Mouse (Mus musculus) embryonic facial prominence, embryonic 12.5 days (tissue): ENCODE measurements around the gene Saa3. TPM values are rescaled to one million over a fixed set of nuclear protein-coding genes. Genes with fewer than 3 reads are reported as not detected.
"Not testable (repeated sequence)": the region's sequence is repeated elsewhere in the genome, so short reads cannot be mapped to it uniquely, and the experiment has no call there.

Experiments used
- ATAC-seq: fragments of 200-750 bp; cut with Nextera tagmentation; 2 replicates; pipeline ENCODE4 v1.8.0; 2017; ENCODE audit not compliant: insufficient number of reproducible peaks, insufficient read depth, low FRiP score, low TSS enrichment
- H3K27ac ChIP-seq: fragments of 300-500 bp; sonication (generic); 2 replicates; pipeline ENCODE4 v1.5.1; 2016; ENCODE audit warnings: mild to moderate bottlenecking
- H3K27me3 ChIP-seq: fragments of 300-500 bp; sonication (generic); 2 replicates; pipeline ENCODE4 v1.6.1; 2016; ENCODE audit warnings: mild to moderate bottlenecking, moderate library complexity
- H3K36me3 ChIP-seq: fragments of 300-500 bp; sonication (generic); 2 replicates; pipeline ENCODE4 v1.6.1; 2016; ENCODE audit warnings: mild to moderate bottlenecking
- H3K4me1 ChIP-seq: fragments of 300-500 bp; sonication (generic); 2 replicates; pipeline ENCODE4 v1.6.1; 2016
- H3K4me2 ChIP-seq: fragments of 300-500 bp; sonication (generic); replicated peaks from 2 replicates; pipeline ENCODE4 v1.6.1; 2016; ENCODE audit warnings: mild to moderate bottlenecking, moderate library complexity
- H3K4me3 ChIP-seq: fragments of 300-500 bp; sonication (generic); 2 replicates; pipeline ENCODE4 v1.5.1; 2016; ENCODE audit warnings: mild to moderate bottlenecking
- H3K9ac ChIP-seq: fragments of 300-500 bp; sonication (generic); 2 replicates; pipeline ENCODE4 v1.6.1; 2016; ENCODE audit warnings: mild to moderate bottlenecking, moderate library complexity
- H3K9me3 ChIP-seq: fragments of 300-500 bp; sonication (generic); 2 replicates; pipeline ENCODE4 v1.6.1; 2016; ENCODE audit warnings: mild to moderate bottlenecking, moderate library complexity
- WGBS: fragments of 180-500 bp; shearing (Covaris S2); methylation state at CpG from one replicate; pipeline ENCODE4 v1.1.7; 2016; 5-methylcytosine and 5-hydroxymethylcytosine counted together
- polyA plus RNA-seq: library from polyadenylated mRNA; unstranded; fragments of >200 nt; fragmentation: Nextera tagmentation; extraction: Ambion mirVana; gene quantifications from 2 replicates; pipeline ENCODE4 v1.2.1, GENCODE M21; 2016

Saa3 gene
- polyA plus RNA-seq, 1 experiment from 2014 or later: 0.17 TPM

- Histone ChIP-seq H3K4me1 (no peaks in the 10 kb centered on the region), H3K4me3 (no peak overlapping the region), H3K9me3 (no peaks in the 10 kb centered on the region), H3K36me3 (peaks cover 98% of the 10 kb centered on the region), H3K27ac (no peak overlapping the region), H3K9ac (no peak overlapping the region), H3K27me3 (no peaks in the 10 kb centered on the region), H3K4me2 (no peak overlapping the region)
- no peak for ATAC-seq
- 91% methylated on average over 6 of the region's 6 CpGs for WGBS
These were observed 14.9 kb downstream of the Saa3 start for GRCm38 (mm10) chr7:46700521-46701025.

- 75% methylated on average over 1 of the region's 1 CpGs for WGBS
- Histone ChIP-seq H3K36me3 (peaks cover 76% of the 10 kb centered on the region), H3K27me3 (no peaks in the 10 kb centered on the region), H3K27ac (no peak overlapping the region), H3K4me3 (no peak overlapping the region), H3K9ac (no peak overlapping the region), H3K9me3 (no peaks in the 10 kb centered on the region), H3K4me1 (no peaks in the 10 kb centered on the region), H3K4me2 (no peak overlapping the region)
- no peak for ATAC-seq
These were observed 18.7 kb downstream of the Saa3 start for GRCm38 (mm10) chr7:46696754-46697153.

- H3K36me3 ChIP-seq: peaks cover 31% of the 10 kb centered on the region
- H3K27me3 ChIP-seq: no peaks in the 10 kb centered on the region
- H3K9me3 ChIP-seq: no peaks in the 10 kb centered on the region
- H3K4me1 ChIP-seq: no peaks in the 10 kb centered on the region
- H3K9ac ChIP-seq: no peak overlapping the region
- H3K4me2 ChIP-seq: no peak overlapping the region
- H3K4me3 ChIP-seq: no peak overlapping the region
- H3K27ac ChIP-seq: no peak overlapping the region
- WGBS: 85% methylated on average over 5 of the region's 5 CpGs
- ATAC-seq: no peak
These were observed 28.7 kb downstream of the Saa3 start for GRCm38 (mm10) chr7:46686827-46687226.

GRCm38 (mm10) chr7:46680732-46681131, 34.8 kb downstream of the Saa3 start:
- Histone ChIP-seq H3K36me3 (no peaks in the 10 kb centered on the region), H3K9ac (no peak overlapping the region), H3K4me3 (no peak overlapping the region), H3K4me1 (peaks cover 4% of the 10 kb centered on the region; the same call in 1 of the 2 replicates), H3K27ac (no peak overlapping the region), H3K27me3 (no peaks in the 10 kb centered on the region), H3K4me2 (no peak overlapping the region), H3K9me3 (no peaks in the 10 kb centered on the region)
- ATAC-seq: no peak

- H3K9me3 ChIP-seq, H3K9ac ChIP-seq, H3K36me3 ChIP-seq, H3K27me3 ChIP-seq, H3K4me2 ChIP-seq, ATAC-seq, H3K27ac ChIP-seq, H3K4me3 ChIP-seq, H3K4me1 ChIP-seq: not testable (repeated sequence)
- 88% methylated on average over 7 of the region's 7 CpGs for WGBS
These were observed 36.5 kb downstream of the Saa3 start for GRCm38 (mm10) chr7:46679044-46679443.

- Histone ChIP-seq H3K27ac (no peak overlapping the region), H3K27me3 (no peaks in the 10 kb centered on the region), H3K4me3 (no peak overlapping the region), H3K4me1 (peaks cover 4% of the 10 kb centered on the region; the same call in 1 of the 2 replicates), H3K4me2 (no peak overlapping the region), H3K9me3 (no peaks in the 10 kb centered on the region), H3K9ac (no peak overlapping the region), H3K36me3 (no peaks in the 10 kb centered on the region)
- no peak for ATAC-seq
- WGBS: 90% methylated on average over 3 of the region's 3 CpGs
These were observed 37.1 kb downstream of the Saa3 start for GRCm38 (mm10) chr7:46678417-46678816.

GRCm38 (mm10) chr7:46676808-46677360, 38.6 kb downstream of the Saa3 start:
- WGBS: 67% methylated on average over 5 of the region's 5 CpGs
- Histone ChIP-seq H3K9ac (no peak overlapping the region), H3K4me3 (no peak overlapping the region), H3K27ac (no peak overlapping the region), H3K9me3 (no peaks in the 10 kb centered on the region), H3K4me1 (peaks cover 11% of the 10 kb centered on the region), H3K36me3 (no peaks in the 10 kb centered on the region), H3K4me2 (no peak overlapping the region), H3K27me3 (0 out of 2 replicates have a peak, but pooled peaks cover 2% of the 10 kb centered on the region)
- no peak for ATAC-seq

GRCm38 (mm10) chr7:46675886-46676285, 39.6 kb downstream of the Saa3 start:
- Histone ChIP-seq H3K27ac (no peak overlapping the region), H3K9ac (no peak overlapping the region), H3K4me1 (peaks cover 11% of the 10 kb centered on the region), H3K36me3 (no peaks in the 10 kb centered on the region), H3K4me3 (no peak overlapping the region), H3K27me3 (0 out of 2 replicates have a peak, but pooled peaks cover 2% of the 10 kb centered on the region), H3K4me2 (no peak overlapping the region), H3K9me3 (no peaks in the 10 kb centered on the region)
- WGBS: 75% methylated on average over 8 of the region's 8 CpGs
- no peak for ATAC-seq

GRCm38 (mm10) chr7:46675061-46675460, 40.4 kb downstream of the Saa3 start:
- ATAC-seq: no peak
- Histone ChIP-seq H3K36me3 (no peaks in the 10 kb centered on the region), H3K27me3 (0 out of 2 replicates have a peak, but pooled peaks cover 2% of the 10 kb centered on the region), H3K4me1 (peaks cover 11% of the 10 kb centered on the region), H3K27ac (no peak overlapping the region), H3K4me3 (no peak overlapping the region), H3K9me3 (no peaks in the 10 kb centered on the region), H3K4me2 (no peak overlapping the region), H3K9ac (no peak overlapping the region)
- 92% methylated on average over 7 of the region's 7 CpGs for WGBS

GRCm38 (mm10) chr7:46672160-46672672, 43.3 kb downstream of the Saa3 start, which contains the start of gene Tph1:
Gene Tph1 (minus strand): TSS chr7:46672537.
- Histone ChIP-seq H3K4me1 (peaks cover 13% of the 10 kb centered on the region), H3K4me2 (no peak within 1 kb of the TSS), H3K27me3 (0 out of 2 replicates have a peak, but pooled peaks cover 3% of the 10 kb centered on the region), H3K36me3 (no peaks in the 10 kb centered on the region), H3K9ac (no peak within 1 kb of the TSS), H3K4me3 (no peak within 1 kb of the TSS), H3K9me3 (no peaks in the 10 kb centered on the region), H3K27ac (no peak within 1 kb of the TSS)
- WGBS: 42% methylated on average over 10 of the region's 10 CpGs
- ATAC-seq: no peak

- 2% methylated on average over 20 of the region's 21 CpGs for WGBS
- no peak overlapping the region for H3K9ac ChIP-seq
- no peaks in the 10 kb centered on the region for H3K36me3 ChIP-seq
- no peaks in the 10 kb centered on the region for H3K9me3 ChIP-seq
- H3K4me1 ChIP-seq: peaks cover 9% of the 10 kb centered on the region
- no peak overlapping the region for H3K27ac ChIP-seq
- H3K4me3 ChIP-seq: no peak overlapping the region
- peak overlapping the region; percentile 39 for H3K4me2 ChIP-seq
- H3K27me3 ChIP-seq: peaks cover 11% of the 10 kb centered on the region
- 0 out of 2 replicates have a peak, but pooled peaks have one; percentile 60 for ATAC-seq
These were observed 48.2 kb downstream of the Saa3 start for GRCm38 (mm10) chr7:46667256-46667655.

GRCm38 (mm10) chr7:46665236-46665635, 50.3 kb downstream of the Saa3 start:
- WGBS: 40% methylated on average over 9 of the region's 9 CpGs
- Histone ChIP-seq H3K27me3 (peaks cover 11% of the 10 kb centered on the region), H3K9me3 (no peaks in the 10 kb centered on the region), H3K4me3 (no peak overlapping the region), H3K9ac (no peak overlapping the region), H3K36me3 (no peaks in the 10 kb centered on the region), H3K27ac (no peak overlapping the region), H3K4me1 (peaks cover 6% of the 10 kb centered on the region; the same call in 1 of the 2 replicates), H3K4me2 (no peak overlapping the region)
- ATAC-seq: no peak
